Mouse (Mus musculus): ENCODE measurements around the gene Gcdh. TPM values are rescaled to one million over a fixed set of nuclear protein-coding genes. Genes with fewer than 3 reads are reported as not detected.

Gcdh gene
- total RNA-seq (2014; fragmentation: Nextera tagmentation) (23.2 and 25.8 TPM in 2 replicates), total RNA-seq (2017) (20.1 and 30.3 TPM in 2 replicates)

- peak; percentile 96 for ATAC-seq (replicated peaks; ENCODE audit: poor library complexity, severe bottlenecking)
Observed at GRCm38 (mm10) chr8:84893709-84894134, at the start of gene Gcdh. TSS of gene Gcdh (minus strand) at chr8:84893921.

GRCm38 (mm10) chr8:84937620-84938485, 44.1 kb upstream of the Gcdh start:
- no peak for ATAC-seq (replicated peaks; ENCODE audit: poor library complexity, severe bottlenecking)

- ATAC-seq (replicated peaks; ENCODE audit: poor library complexity, severe bottlenecking) = peak; percentile 89
Observed at GRCm38 (mm10) chr8:84936962-84937546, 43.3 kb upstream of the Gcdh start, which contains the start of gene Mast1. TSS of gene Mast1 (minus strand) at chr8:84937359.

- ATAC-seq (replicated peaks; ENCODE audit: poor library complexity, severe bottlenecking) = no peak
Observed at GRCm38 (mm10) chr8:84936041-84936961, 42.6 kb upstream of the Gcdh start.

GRCm38 (mm10) chr8:84935489-84935888, 41.8 kb upstream of the Gcdh start:
- ATAC-seq (replicated peaks; ENCODE audit: poor library complexity, severe bottlenecking) = peak; percentile 33

GRCm38 (mm10) chr8:84934860-84935259, 41.1 kb upstream of the Gcdh start:
- no peak for ATAC-seq (replicated peaks; ENCODE audit: poor library complexity, severe bottlenecking)

GRCm38 (mm10) chr8:84933767-84934559, 40.2 kb upstream of the Gcdh start:
- ATAC-seq (replicated peaks; ENCODE audit: poor library complexity, severe bottlenecking) = no peak

GRCm38 (mm10) chr8:84930582-84930981, 36.9 kb upstream of the Gcdh start:
- ATAC-seq (replicated peaks; ENCODE audit: poor library complexity, severe bottlenecking) = no peak

GRCm38 (mm10) chr8:84928456-84929306, 35.0 kb upstream of the Gcdh start:
- ATAC-seq (replicated peaks; ENCODE audit: poor library complexity, severe bottlenecking) = peak; percentile 87

- ATAC-seq (replicated peaks; ENCODE audit: poor library complexity, severe bottlenecking) = no peak
Observed at GRCm38 (mm10) chr8:84927513-84927912, 33.8 kb upstream of the Gcdh start.

GRCm38 (mm10) chr8:84925557-84925956, 31.8 kb upstream of the Gcdh start:
- ATAC-seq (replicated peaks; ENCODE audit: poor library complexity, severe bottlenecking) = peak; percentile 53

GRCm38 (mm10) chr8:84921596-84921995, 27.9 kb upstream of the Gcdh start:
- ATAC-seq (replicated peaks; ENCODE audit: poor library complexity, severe bottlenecking) = no peak

GRCm38 (mm10) chr8:84918646-84919045, 24.9 kb upstream of the Gcdh start:
- no peak for ATAC-seq (replicated peaks; ENCODE audit: poor library complexity, severe bottlenecking)

GRCm38 (mm10) chr8:84917781-84918180, 24.1 kb upstream of the Gcdh start:
- no peak for ATAC-seq (replicated peaks; ENCODE audit: poor library complexity, severe bottlenecking)

- ATAC-seq (replicated peaks; ENCODE audit: poor library complexity, severe bottlenecking) = no peak
Observed at GRCm38 (mm10) chr8:84915269-84915668, 21.5 kb upstream of the Gcdh start.

GRCm38 (mm10) chr8:84913960-84914359, 20.2 kb upstream of the Gcdh start:
- ATAC-seq (replicated peaks; ENCODE audit: poor library complexity, severe bottlenecking) = no peak

GRCm38 (mm10) chr8:84913502-84913900, 19.8 kb upstream of the Gcdh start:
- ATAC-seq (replicated peaks; ENCODE audit: poor library complexity, severe bottlenecking) = peak; percentile 35

GRCm38 (mm10) chr8:84912895-84913501, 19.3 kb upstream of the Gcdh start:
- ATAC-seq (replicated peaks; ENCODE audit: poor library complexity, severe bottlenecking) = peak; percentile 13
